Mouse (Mus musculus) CH12.LX (cell line): Measurements from ENCODE around the gene Map2k4. TPM values are rescaled to one million over a fixed set of nuclear protein-coding genes. Genes with fewer than 3 reads are reported as not detected.

Experiments
- DNase-seq: peaks from one replicate; pipeline ENCODE4 v3.0.0-alpha.2; 2013; ENCODE audit errors: extremely low read depth
- H3K27ac ChIP-seq: 2 replicates; pipeline ENCODE4 v1.5.1; 2012; ENCODE audit warnings: low read depth, mild to moderate bottlenecking, control low read depth, moderate library complexity; ENCODE audit not compliant: insufficient read depth
- H3K27me3 ChIP-seq: replicated peaks from 2 replicates; pipeline ENCODE3; 2012; ENCODE audit warnings: inconsistent platforms
- H3K36me3 ChIP-seq, 2 experiments: replicated peaks in 1 of 2; 2 replicates each; pipeline versions ENCODE3 to v1.6.1; 2012; ENCODE audit warnings: inconsistent platforms in 1 of 2, low read length in 1 of 2, mild to moderate bottlenecking in 1 of 2, mixed read lengths in 1 of 2, moderate library complexity in 1 of 2; ENCODE audit not compliant: control insufficient read depth in 1 of 2, insufficient read depth in 1 of 2
- H3K4me1 ChIP-seq, 2 experiments: 2 replicates each; pipeline ENCODE4 v1.6.1; 2012; ENCODE audit warnings: inconsistent platforms in 1 of 2, moderate library complexity in 1 of 2; ENCODE audit not compliant: insufficient read depth in 2 of 2, control insufficient read depth in 1 of 2
- H3K4me2 ChIP-seq: 2 replicates; pipeline ENCODE4 v1.6.1; 2012; ENCODE audit warnings: low read depth, mild to moderate bottlenecking, control low read depth; ENCODE audit not compliant: poor library complexity, insufficient read depth, severe bottlenecking
- H3K4me3 ChIP-seq, 3 experiments: fragments of 150-350 bp in 1 of 3; sonication (generic) in 1 of 3; replicated peaks in 1 of 3; 2 replicates each; pipeline versions ENCODE3 to v1.5.1; 2011 to 2012; ENCODE audit warnings: low read depth in 2 of 3, low read length in 2 of 3, mild to moderate bottlenecking in 2 of 3, moderate library complexity in 2 of 3, control low read depth in 1 of 3, improper control_type of control experiment in 1 of 3, inconsistent platforms in 1 of 3, mixed read lengths in 1 of 3; ENCODE audit not compliant: poor library complexity in 1 of 3
- H3K79me2 ChIP-seq: replicated peaks from 2 replicates; pipeline ENCODE4 v1.6.1; 2012; ENCODE audit warnings: mild to moderate bottlenecking, moderate library complexity; ENCODE audit not compliant: control insufficient read depth, poor library complexity, insufficient read depth, severe bottlenecking; ENCODE audit errors: extremely low read depth
- H3K9ac ChIP-seq: 2 replicates; pipeline ENCODE4 v1.6.1; 2012; ENCODE audit warnings: low read depth, mild to moderate bottlenecking, control low read depth, moderate library complexity; ENCODE audit not compliant: insufficient read depth
- H3K9me3 ChIP-seq: replicated peaks from 2 replicates; pipeline ENCODE3; 2012; ENCODE audit warnings: low read length, inconsistent platforms, mixed read lengths
- BHLHE40 ChIP-seq: IDR thresholded peaks from 2 replicates; pipeline ENCODE4 v1.6.1; 2011; ENCODE audit warnings: mild to moderate bottlenecking, low read depth, low read length, improper control_type of control experiment
- ELF1 ChIP-seq: IDR thresholded peaks from 2 replicates; pipeline ENCODE4 v1.6.1; 2014; ENCODE audit warnings: low read depth, mild to moderate bottlenecking, inconsistent platforms, low read length, improper control_type of control experiment
- EP300 ChIP-seq: IDR thresholded peaks from 2 replicates; pipeline ENCODE4 v1.6.1; 2011; ENCODE audit warnings: low read length, improper control_type of control experiment
- HCFC1 ChIP-seq: IDR thresholded peaks from 2 replicates; pipeline ENCODE4 v1.6.1; 2012; ENCODE audit warnings: low read depth, mild to moderate bottlenecking, inconsistent platforms, low read length, improper control_type of control experiment
- MAFK ChIP-seq: IDR thresholded peaks from 2 replicates; pipeline ENCODE4 v1.6.1; 2011; ENCODE audit warnings: low read length, improper control_type of control experiment; ENCODE audit not compliant: insufficient replicate concordance
- MAX ChIP-seq: IDR thresholded peaks from 2 replicates; pipeline ENCODE4 v1.6.1; 2011; ENCODE audit warnings: low read length, improper control_type of control experiment
- MAZ ChIP-seq: IDR thresholded peaks from 2 replicates; pipeline ENCODE4 v1.6.1; 2012; ENCODE audit warnings: low read depth, mild to moderate bottlenecking, inconsistent platforms, low read length, improper control_type of control experiment, moderate library complexity
- MYC ChIP-seq: IDR thresholded peaks from 2 replicates; pipeline ENCODE4 v1.6.1; 2011; ENCODE audit warnings: low read depth, mild to moderate bottlenecking, improper control_type of control experiment, low read length
- NELFE ChIP-seq: IDR thresholded peaks from 2 replicates; pipeline ENCODE4 v1.6.1; 2011; ENCODE audit warnings: low read depth, low read length, improper control_type of control experiment
- PAX5 ChIP-seq: IDR thresholded peaks from 2 replicates; pipeline ENCODE4 v1.6.1; 2012; ENCODE audit warnings: low read length, inconsistent platforms, mixed read lengths
- POLR2A ChIP-seq: IDR thresholded peaks from 2 replicates; pipeline ENCODE4 v1.6.1; 2011; ENCODE audit warnings: low read depth, mild to moderate bottlenecking, improper control_type of control experiment, low read length
- RCOR1 ChIP-seq: conservative IDR thresholded peaks from 2 replicates; pipeline ENCODE4 v1.6.1; 2012; ENCODE audit warnings: low read depth, mild to moderate bottlenecking, inconsistent platforms, low read length, improper control_type of control experiment
- SIN3A ChIP-seq: IDR thresholded peaks from 2 replicates; pipeline ENCODE4 v1.6.1; 2012; ENCODE audit warnings: low read length, improper control_type of control experiment, inconsistent platforms
- SMC3 ChIP-seq: IDR thresholded peaks from 2 replicates; pipeline ENCODE4 v1.6.1; 2011; ENCODE audit warnings: low read depth, low read length, improper control_type of control experiment
- TBP ChIP-seq: conservative IDR thresholded peaks from 2 replicates; pipeline ENCODE4 v1.6.1; 2011; ENCODE audit warnings: low read depth, low read length, improper control_type of control experiment
- TCF12 ChIP-seq: IDR thresholded peaks from 2 replicates; pipeline ENCODE4 v1.6.1; 2014; ENCODE audit warnings: low read depth, mild to moderate bottlenecking, inconsistent platforms, low read length, improper control_type of control experiment
- USF1 ChIP-seq: IDR thresholded peaks from 2 replicates; pipeline ENCODE4 v1.6.1; 2014; ENCODE audit warnings: low read depth, mild to moderate bottlenecking, inconsistent platforms, low read length, improper control_type of control experiment
- ZC3H11A ChIP-seq: IDR thresholded peaks from 2 replicates; pipeline ENCODE4 v1.6.1; 2012; ENCODE audit warnings: low read depth, mild to moderate bottlenecking, inconsistent platforms, low read length, improper control_type of control experiment
- ZKSCAN1 ChIP-seq: IDR thresholded peaks from 2 replicates; pipeline ENCODE4 v1.6.1; 2012; ENCODE audit warnings: low read depth, inconsistent platforms, low read length, improper control_type of control experiment, borderline replicate concordance
- ZNF384 ChIP-seq: IDR thresholded peaks from 2 replicates; pipeline ENCODE4 v1.6.1; 2012; ENCODE audit warnings: low read depth, low read length, improper control_type of control experiment, inconsistent platforms
- dilution Hi-C: fragments of 300-500 bp; cut with MboI; formaldehyde crosslinking; loops from 2 replicates; pipeline ENCODE4 v1.14.3; 2020; ENCODE audit warnings: low sequenced_read_pairs; ENCODE audit not compliant: extremely low pct_unique_long_range_greater_than_20kb, extremely low pct_ligation_motif_present
- in situ Hi-C: fragments of 300-500 bp; cut with MboI; formaldehyde crosslinking; loops from 3 replicates; pipeline ENCODE4 v1.14.3; 2019; ENCODE audit warnings: low sequenced_read_pairs, low pct_ligation_motif_present, low pct_unique_long_range_greater_than_20kb, mixed read lengths
- polyA plus RNA-seq: library from polyadenylated mRNA; unstranded; fragments of >175 nt; gene quantifications from 2 replicates; pipeline ENCODE4 v1.2.1, GENCODE M21; 2012; ENCODE audit warnings: low read depth; ENCODE audit not compliant: insufficient read length
- total RNA-seq, 2 experiments: library from RNA; depleted of rRNA; stranded (reverse); fragments of 300-350 nt in 1 of 2; fragments of >200 nt in 1 of 2; gene quantifications; 2 replicates each; pipeline ENCODE4 v1.2.3; 2012 to 2014

The Map2k4 gene
- total and polyA plus RNA-seq, 3 experiments: 27.2 to 50.0 (median 43.3) TPM

DNA sequence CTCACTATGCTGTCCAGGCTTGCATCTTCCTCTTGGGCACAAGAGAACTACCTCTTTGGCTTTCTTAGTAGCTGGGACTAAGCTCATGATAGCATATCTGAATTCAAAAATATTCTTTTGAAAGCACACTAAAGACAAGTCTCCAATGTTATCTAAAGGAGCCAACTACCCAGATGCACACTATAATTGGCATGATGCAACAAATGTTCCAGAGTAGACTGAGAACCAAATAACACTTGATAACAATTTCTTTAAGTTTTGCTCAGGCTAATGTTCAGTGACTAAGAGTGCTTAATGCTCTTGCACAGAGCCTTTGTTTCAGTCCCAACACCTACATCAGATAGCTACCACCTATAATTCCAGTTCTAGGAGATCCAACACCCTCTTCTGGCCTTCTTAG lies 40.7 kb downstream of the Map2k4 start:
- Histone ChIP-seq H3K79me2 (no peaks in the 10 kb centered on the region; the same call in 1 of the 2 replicates), H3K27ac (no peak overlapping the region), H3K4me1 (no peaks in the 10 kb centered on the region; a peak in 1 of 4 replicates), H3K36me3 (peaks cover 0 to 44% of the 10 kb centered on the region in 2 experiments), H3K9ac (no peak overlapping the region), H3K4me2 (no peak overlapping the region), H3K4me3 (no peak overlapping the region), H3K9me3 (no peaks in the 10 kb centered on the region), H3K27me3 (no peaks in the 10 kb centered on the region)
- DNase-seq: no peak
- dilution Hi-C loops: no loop called here
- no peak for TF ChIP-seq HCFC1
- TF ChIP-seq MAX: no peak
- no peak for TF ChIP-seq ZKSCAN1
- no peak for TF ChIP-seq SMC3
- TF ChIP-seq NELFE: no peak
- TF ChIP-seq POLR2A: no peak
- TF ChIP-seq SIN3A: no peak
- no peak for TF ChIP-seq MAFK
- TF ChIP-seq TBP: no peak
- no peak for TF ChIP-seq USF1
- TF ChIP-seq RCOR1: no peak
- no peak for TF ChIP-seq TCF12
- TF ChIP-seq ZNF384: no peak
- TF ChIP-seq MYC: no peak
- no peak for TF ChIP-seq PAX5
- in situ Hi-C loops: no loop called here

DNA sequence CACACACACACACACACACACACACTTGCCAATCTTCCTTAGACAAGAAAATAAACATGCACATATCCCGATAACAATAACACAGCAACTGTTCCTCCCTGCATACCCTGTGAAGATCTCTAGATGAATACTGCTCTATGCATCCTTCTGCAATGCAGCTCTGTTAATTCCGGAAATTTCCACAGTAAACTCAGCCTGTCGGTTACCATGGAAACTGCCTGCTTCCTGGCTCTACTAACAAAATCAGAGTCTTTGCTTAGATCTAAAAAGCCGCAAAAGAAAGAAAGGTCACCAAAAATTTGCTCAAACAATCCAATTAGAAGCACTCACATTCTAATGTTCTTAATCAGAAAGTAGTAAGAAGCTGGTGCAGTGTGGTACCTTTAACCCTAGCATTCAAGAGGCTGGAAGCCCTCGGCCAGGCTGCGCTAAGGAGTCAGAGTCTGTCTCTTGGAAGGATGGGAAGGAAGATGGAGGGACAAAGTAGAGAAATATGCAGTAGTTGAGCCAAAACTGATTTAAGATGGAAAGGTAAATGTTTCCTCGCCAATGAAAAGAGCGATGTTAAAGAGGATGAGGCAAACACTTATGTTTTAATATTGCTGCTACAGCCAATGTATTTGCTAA lies 42.3 kb downstream of the Map2k4 start:
- H3K4me1 ChIP-seq: no peaks in the 10 kb centered on the region; a peak in 1 of 4 replicates
- no peak for DNase-seq
- no peaks in the 10 kb centered on the region; the same call in 1 of the 2 replicates for H3K79me2 ChIP-seq
- peaks cover 0 to 49% of the 10 kb centered on the region in 2 experiments for H3K36me3 ChIP-seq
- dilution Hi-C loops (no loop called here), in situ Hi-C loops (no loop called here)
- H3K9me3 ChIP-seq: no peaks in the 10 kb centered on the region
- no peak overlapping the region for H3K4me3 ChIP-seq
- no peak overlapping the region for H3K27ac ChIP-seq
- no peak for TF ChIP-seq BHLHE40
- no peak for TF ChIP-seq ELF1
- no peak for TF ChIP-seq MAZ
- TF ChIP-seq NELFE: no peak
- no peak for TF ChIP-seq TBP
- no peak for TF ChIP-seq EP300
- no peak for TF ChIP-seq ZC3H11A
- TF ChIP-seq PAX5: no peak
- no peak overlapping the region for H3K9ac ChIP-seq
- no peaks in the 10 kb centered on the region for H3K27me3 ChIP-seq
- H3K4me2 ChIP-seq: no peak overlapping the region
